Mouse (Mus musculus) adrenal gland, postnatal 25 days (tissue): Measurements from ENCODE around the gene Myh9. TPM values are rescaled to one million over a fixed set of nuclear protein-coding genes. Genes with fewer than 3 reads are reported as not detected.

Source experiments
- DNase-seq: peaks from one replicate; pipeline ENCODE4 v3.0.0; 2021; ENCODE audit warnings: mixed read lengths
- total RNA-seq: library from RNA; stranded (reverse); gene quantifications from 2 replicates; pipeline ENCODE4 v1.2.3, GENCODE M21; 2021

Myh9 gene
- total RNA-seq, 1 experiment from 2014 or later: 352 TPM

DNA sequence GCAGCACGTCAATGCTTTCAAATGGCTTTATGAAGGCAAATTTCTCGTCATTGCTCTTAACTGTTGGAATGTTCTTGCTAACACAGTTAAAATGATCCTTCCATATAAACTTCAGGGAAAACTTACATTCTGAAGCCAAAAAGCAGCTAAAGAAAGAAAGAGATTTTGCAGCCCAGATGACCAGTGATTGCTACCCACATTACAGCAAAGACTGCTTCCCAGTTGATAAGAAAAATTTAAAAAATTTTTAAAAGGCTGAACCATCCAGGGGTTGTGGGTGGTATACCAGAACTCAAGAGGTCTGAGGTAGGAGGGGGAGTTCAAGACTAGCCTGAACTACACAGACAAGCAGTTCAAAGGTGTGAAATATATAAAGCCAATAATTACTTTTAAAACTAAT, 1.1 kb upstream of the Myh9 start:
- no peak for DNase-seq

DNA sequence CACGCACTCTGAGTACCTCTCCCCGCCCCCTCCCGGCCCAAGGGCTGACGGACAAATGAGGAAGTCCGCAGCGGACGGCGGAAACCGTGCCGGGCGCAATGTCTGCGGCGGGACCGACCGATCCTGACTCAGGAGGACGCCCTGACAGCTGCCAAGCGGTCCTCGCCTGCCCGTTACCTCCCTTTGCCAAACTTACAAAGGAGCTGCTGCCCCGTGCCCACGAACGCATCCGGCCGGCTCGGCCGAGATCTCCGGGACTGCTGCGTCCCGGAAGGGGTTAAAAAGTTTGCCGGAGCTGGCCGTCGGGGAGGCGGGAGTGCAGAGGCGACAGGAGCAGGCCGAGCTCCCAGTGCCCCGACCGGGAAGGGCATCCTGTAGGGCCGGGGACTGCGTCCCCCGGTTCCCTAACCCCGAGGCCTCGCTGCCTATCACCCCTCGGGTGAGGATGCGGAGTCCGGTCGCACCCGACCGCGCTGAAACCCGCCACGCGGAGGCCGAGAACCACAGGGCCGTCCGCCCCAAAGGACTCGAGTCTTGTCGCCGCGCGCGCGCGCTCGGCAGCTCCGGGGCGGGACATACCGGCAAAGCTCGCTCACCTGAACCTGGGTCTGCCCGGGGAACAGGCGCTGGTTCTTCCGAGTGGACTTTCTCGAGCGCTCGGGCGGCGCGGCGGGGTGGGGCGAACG, 471 bp downstream of the Myh9 start:
- peak; percentile 69 for DNase-seq

DNA sequence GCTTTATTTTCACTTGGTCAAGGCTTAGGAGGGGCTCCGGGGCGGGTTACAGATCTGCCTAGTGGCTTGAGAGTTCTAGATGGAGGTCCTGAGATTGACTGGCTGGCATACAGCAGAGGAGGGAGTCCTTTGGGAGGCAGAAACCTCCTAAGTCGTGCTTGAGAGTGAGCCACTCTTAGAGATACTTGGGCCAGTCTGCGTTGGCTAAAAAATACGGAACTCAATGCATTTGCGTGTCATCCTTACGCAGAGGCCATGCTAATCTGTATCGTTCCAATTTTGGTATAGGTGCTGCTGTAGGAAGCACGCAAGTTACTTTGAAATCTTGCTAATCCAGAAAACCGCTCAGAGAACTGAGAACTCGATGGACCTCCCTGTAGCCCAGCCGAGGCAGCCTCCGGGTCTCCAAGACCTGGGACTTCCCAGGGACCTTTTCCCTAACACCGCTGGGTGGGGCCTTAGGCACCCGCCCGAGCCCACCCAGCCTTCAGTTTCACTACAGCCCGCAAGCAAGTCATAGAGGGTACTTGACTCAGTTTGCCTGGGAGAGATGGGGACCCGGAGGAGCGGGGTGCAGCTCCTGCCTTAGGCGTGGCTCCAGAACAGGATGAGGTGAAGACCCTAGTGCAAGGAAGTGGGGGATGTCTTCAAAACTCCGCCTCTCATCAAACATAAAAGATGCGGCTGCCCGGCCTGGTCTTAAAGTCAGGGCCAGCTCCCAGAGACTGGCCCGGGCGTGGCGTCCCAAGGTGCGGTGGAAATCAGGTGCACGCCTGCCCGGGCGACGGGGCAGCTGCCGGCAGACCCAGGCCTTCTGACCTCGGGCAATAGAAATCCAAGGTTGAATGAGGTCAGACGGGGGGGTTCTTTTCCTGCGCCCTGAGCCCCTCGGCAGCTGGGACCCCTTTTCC, 1.3 kb downstream of the Myh9 start:
- no peak for DNase-seq

DNA sequence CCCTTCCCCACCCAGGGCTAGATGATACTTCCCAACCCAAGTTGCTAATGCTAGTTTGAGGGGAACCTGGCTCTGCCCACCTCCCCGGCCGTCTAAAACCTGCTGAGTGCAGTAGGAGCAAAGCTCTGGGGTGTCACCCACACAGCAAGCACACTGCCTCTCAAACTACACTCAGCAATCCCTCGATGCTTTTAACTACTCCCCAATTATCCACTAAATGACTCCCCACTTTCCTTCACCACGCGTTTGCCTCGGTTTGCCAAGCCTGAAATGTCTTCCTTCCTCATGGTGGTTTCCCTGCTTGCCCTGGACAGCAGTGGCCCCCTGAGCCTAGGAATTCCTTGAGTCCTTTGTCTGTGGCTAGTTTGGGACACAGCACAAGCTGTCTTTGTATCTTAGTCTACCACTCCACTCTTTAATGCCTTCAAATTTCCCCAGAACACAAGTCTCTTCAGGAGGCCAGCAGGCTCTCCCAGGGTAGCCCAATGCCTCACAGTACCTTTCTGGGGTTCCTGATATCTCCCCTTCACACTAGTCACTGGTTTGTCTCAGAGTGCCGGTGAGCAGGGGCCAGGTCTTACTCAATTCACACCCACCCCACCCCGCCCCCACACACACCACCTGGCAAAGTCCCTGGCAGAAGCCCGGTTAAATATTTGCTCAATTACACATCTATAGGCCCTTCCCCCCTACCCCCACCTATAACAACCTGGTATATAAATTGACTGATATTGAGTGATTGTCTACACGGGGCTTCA, 2.3 kb downstream of the Myh9 start:
- no peak for DNase-seq

DNA sequence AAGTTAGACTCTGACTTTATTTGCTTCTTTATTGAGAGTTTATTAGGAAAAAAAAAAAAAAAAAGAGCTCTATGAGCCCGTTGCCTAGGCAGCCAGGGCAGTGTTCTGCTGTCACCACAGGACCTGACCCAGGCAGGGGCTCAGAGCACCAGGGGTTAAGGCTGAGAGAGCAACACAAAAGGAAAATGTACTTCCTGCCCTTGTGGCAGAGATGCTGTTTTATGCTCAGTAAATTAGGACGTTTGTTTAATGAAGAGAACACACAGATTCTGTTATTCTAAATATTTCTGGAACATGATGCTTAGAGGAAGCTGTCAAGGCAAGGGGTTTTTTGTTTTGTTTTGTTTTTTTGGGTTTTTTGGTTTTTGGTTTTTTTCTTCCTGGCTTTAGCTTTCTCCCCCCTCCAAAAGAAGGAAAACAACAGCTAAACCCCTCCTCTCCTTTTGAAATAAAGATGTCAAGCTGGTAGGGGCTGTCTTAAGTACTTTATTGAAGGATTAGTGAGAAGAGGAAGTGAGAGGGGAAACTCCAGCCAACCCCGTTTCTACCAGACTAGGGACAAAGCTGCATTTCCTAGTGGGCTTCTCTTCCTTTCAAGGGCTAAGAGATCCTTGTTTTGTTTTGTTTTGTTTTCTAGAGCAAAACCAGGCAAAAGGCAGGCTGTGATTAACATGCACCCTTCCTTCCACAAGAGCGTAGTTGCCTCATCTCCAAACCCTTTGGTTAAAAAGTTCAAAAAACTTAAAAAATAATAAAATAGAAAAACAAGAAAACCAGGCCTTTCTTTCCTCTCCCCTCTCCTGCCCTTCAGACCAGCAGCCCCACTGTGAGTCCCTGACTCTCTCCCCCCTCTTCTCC, 3.2 kb downstream of the Myh9 start:
- DNase-seq: no peak

DNA sequence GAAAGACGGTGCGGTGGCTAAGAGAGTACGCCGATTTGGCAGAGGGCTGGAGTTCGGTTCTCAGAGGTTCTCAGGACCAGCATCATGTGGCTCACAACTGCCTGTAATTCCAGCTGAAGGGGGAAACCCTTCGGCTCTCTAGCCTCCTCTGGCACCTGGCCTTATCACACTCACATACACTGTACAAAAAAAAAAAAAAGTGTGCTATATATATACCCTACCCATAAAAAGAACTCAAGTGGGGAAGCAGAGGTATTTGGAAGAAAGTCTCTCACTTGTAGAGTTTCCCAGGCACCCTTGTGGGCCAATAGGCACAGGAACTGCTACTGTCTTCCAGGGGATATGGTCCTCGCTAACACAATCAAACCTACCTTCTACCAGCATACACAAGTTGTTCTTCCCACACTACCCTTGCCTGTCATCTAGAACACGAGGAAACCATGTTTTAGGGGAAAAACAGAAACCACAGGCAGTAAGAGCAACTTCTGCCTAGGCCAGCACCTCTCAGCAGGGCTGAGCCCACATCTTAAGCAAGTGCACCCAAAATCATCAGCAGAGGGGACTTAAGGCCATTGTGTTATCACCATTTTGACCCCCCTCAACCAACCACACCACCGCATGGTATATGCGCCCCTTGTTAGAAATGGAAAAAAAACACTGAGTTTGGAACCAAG, 4.4 kb downstream of the Myh9 start:
- DNase-seq: no peak

DNA sequence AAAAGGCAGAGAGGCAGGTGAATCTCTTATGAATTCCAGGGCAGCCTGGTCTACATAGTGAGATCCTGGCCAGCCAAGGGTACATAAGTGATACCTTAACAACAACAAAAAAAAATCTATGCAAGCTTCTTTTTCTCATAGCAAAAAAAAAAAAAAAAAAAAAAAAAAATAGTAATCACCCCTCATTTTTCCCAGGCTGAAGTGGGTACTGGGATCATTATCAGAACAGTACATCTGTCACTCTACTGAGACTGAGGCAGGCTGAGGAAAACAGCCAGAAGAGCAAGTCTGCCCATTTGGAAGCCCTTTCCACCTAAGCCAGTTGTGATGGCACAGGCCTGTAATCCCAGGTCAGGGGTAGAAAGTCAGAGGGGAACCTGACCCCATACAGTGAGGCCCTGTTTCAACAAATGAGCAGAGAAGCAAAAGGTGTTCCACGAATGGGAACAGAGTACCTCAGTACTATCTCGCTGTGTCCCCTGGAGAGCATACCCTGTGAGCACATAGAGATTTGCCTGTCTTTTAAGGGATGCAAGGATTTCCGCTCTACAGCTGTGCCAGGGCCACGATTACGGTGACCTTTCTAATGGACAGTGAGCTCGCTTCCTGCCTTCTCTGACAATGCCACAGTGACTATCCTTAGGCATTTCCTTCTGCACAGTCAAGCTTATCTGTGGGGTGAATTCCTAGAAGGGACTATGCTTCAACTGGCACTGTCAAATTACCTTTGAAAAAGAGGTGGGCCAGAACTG, 5.1 kb downstream of the Myh9 start:
- DNase-seq: no peak

DNA sequence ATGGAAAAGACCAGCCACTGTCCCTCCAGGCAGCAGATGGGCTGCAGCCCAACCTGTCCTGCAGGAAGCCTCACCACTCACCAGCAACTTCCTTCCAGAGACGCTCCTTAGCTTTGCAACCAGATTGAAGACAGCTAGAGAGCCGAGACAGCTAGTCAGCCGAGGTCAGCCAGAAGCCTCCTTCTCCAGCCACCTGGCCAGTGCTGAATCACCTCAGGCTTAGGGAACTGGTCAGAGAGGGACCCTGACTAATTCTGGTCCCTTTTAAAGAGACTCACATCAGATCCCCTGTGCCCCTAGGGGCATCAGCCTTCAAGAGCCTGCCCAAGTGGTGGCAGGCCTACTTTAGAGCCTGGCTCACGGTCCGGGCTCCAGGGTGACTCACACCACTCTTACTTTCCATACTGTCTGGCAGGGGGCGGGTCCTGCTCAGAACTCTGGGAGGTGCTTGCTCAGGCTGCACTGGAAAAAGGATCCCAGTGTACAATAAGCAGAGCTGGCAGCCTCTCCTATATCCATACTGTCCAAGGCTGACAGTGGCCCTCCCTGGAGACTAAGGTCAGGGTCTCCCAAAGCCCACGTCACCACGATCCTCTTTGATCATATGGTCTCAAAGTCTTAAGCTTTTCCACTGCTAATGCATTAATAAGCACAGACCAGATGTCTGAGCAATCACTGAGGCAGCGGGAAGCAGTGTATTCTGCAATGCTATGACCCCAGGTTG, 5.9 kb downstream of the Myh9 start:
- peak; percentile 72 for DNase-seq

DNA sequence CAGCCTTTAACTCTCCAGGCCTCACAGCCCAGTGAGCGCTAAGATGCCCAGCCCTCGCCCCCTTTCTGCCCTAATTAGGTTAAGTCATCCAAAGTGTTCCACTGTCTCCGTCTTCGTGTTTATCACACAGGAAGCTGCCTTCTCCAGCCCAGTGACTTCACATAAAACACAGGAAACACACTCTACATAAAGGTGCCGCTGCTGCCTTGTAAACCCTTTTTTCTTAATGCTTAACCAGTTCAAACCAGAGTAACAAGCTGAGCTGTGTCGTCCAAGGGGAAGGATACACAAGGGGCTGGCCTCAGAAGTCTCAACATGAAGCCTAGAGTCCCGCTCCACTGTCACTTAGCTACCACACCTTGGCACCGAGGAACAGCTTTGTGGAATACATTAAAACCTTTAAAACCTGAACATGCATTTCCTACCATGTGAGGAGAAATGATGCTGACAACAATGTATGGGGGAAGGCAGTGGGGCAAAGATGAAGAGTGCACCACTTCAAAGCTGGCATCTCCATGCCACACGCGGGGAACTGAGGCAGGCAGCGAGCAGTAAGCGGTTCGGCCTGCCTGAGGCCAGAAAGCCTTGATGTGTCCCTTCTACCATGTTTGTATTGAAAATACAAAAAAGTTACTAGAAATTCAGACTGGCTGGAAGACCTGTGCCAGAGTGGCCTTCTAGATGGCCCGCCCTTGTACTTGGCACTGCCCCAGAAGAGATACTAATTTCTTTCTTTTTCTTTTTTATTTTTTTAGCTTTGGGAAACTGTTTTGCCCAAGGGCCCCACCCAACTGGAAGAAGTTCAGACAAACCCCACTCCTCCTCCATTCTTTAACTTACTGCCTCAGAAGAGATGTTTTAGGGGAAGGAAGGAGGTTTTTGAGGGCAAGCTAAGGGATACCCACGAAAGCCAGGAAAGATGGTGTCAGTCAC, 7.4 kb downstream of the Myh9 start:
- no peak for DNase-seq

DNA sequence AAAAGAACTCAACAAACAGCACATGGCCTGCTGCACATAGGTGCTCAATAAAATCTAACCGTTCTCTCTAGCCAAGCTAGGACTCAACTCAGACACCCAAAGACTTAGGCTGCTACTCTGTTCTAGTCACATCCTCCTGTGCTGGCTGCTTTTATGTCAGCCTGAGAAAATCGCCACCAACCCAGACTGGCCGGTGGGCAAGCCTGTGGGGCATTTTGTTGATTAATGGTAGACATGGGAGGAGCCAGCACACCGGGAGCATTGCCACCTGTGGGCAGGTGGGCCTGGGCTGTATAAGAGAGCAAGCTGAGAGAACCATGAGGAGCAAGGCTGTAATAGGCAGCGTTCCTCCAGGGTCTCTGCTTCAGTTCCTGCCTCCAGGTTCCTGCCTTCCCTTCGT, 8.2 kb downstream of the Myh9 start:
- no peak for DNase-seq

DNA sequence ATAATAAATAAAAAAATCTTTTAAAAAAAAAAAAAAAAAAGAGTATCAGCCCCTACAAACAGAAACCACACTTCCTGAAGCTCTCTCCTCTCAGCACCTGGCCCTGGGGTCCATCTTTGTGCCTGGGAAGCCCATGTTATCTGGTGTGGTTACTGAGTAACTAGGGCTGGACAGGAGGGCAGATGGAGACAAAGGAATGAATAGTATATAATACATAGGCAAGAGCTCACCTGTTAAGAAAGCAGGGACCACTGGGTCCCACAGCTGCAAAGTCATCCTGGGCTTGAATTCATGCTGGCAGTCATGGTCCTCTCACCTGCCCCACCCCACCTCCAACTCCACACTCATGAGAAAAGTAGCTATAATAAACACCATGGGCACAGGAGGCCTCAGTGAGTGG, 8.9 kb downstream of the Myh9 start:
- no peak for DNase-seq

DNA sequence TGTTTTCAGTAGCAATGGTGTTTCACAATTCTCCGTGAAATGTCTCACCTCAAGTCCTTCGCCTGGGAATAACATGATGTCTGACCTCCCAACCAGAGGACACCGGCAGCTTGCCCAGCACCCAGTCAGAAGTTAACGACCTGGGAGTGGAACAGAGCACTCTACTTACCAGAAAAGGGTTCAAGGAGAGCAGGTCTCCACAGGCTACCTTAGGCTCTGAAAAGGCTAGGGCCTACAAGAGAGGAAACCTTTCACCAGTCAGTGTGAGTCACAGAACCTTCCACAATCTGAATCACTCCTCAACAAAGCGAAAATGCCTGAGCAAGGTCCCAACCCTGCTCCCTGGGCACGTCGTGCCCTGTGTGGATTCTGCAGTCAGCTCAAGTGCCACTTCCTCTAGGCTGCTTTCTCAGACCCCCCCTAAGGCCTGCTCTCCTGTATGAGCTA, 9.5 kb downstream of the Myh9 start:
- no peak for DNase-seq

DNA sequence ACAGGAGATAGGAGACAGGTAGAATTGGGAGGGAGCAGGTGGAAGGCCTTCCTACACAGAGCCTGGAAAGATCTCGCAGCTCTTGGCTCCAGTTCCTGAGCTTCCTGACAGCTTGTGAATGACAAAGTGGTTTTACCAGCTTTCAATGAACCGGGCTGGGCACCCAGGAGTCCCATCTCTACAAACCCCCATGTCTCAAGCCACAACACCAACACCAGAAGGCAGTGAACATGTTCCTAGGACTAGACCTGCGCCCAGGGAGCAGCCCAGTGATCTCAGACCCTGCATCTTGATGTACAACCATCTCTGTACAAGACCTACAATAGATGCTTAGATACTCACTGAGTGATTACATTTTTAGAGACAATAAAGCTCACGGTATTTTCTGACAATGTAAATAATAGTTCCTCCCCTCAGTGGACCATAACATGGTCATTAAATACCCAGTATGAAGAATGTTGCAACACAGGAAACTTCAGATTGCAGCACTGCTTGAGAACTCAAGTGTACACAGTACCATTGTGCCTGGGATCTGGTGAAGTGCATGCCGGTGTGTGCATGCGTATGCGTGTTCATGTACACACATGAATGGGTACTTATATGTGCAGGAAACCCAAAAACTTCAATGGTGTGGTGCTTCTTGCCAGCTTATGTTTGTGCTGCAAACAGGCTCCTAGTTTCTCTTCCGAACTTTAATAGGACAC, 10.1 kb downstream of the Myh9 start:
- no peak for DNase-seq

DNA sequence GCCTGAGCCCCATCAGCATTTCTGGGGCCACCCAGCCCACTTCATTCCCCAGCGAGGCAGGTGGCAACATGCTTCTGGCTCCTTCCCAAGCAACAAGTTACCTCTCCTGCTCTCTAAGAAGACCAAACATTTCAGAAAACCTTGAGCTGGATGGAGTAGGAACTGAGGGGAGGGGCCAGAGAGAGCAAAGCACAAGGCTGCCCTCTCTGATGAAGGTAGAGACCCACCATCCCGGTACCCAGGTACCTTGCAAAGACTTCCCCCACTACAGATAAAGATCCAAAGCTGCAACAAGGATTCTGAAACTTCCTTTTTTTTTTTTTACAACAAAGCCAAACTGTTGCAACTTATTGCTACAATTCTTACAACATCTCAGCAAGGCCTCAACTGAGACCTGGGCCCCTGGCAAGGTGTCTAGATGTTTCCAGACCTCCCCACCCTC, 10.8 kb downstream of the Myh9 start:
- no peak for DNase-seq

DNA sequence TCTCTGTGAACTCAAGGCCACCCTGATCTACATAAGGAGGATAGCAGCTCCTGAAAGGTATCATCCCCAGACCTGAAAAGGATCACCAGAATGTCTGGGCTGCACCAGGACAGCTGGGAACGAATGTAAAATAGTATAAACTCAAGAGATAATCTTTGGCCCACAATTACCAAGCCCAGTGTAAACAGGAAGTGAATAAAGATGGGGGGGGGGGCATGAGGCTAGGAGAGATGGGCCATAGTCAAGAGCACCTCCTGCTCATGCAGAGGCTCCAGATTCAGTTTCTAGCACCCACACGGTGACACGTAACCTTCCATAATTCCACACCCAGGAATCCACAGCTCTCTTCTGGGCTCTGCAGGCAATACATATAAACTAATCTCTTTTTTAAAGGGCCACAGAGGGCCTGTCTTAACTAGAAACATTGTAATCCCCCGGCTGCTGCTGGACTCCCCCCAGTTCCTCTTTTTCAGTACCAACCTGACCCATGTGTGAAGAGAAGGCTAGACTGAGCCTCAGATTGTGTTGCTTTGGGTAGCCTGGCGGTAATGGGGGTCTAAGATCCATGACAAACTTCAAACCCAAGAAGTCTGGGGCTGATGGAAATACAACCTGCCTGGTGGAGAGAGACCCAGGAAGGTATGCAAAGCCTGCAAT, 11.4 kb downstream of the Myh9 start:
- DNase-seq: no peak

DNA sequence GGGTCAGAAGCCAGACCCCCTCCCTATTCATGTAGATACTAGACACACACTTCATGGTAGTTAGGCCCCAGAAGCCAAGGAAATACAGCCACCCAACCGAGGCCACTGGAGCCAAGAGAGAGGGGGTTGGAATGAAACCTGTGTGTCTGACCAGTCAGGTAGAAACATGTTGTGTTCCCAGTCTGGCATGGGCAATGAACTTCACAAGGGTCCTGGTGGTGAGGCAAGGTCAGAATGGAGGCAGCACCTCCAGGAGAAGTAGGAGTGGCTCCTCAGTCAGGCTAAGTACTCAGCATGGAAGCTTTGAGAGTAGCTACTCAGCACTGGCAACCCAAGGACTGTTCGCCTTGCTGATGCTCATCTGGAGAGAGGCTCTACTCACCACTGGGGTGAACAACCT, 12.4 kb downstream of the Myh9 start:
- DNase-seq: no peak

DNA sequence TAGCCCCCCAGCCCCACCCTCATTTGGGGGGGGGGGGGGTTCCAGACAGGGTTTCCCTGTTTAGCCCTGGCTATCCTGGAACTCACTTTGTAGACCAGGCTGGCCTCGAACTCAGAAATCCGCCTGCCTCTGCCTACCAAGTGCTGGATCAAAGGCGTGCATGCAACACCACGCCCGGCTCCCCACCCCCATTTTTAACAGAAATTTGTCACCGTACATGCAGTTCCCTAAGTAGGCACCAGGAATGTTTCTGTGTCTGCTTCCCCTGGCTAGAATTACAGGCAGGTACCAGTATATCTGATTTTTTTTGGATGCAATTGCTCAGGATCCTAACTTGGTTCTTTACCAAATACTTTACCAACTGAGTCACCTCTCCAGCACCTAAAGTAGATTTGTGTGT, 13.1 kb downstream of the Myh9 start:
- DNase-seq: no peak
